Mouse (Mus musculus) stomach, embryonic 14.5 days (tissue): ENCODE measurements around the gene Hnrnpf. TPM values are rescaled to one million over a fixed set of nuclear protein-coding genes. Genes with fewer than 3 reads are reported as not detected.
"Not testable (repeated sequence)": the region's sequence is repeated elsewhere in the genome, so short reads cannot be mapped to it uniquely, and the experiment has no call there.

Experiments
- ATAC-seq: fragments of 200-750 bp; cut with Nextera tagmentation; 2 replicates; pipeline ENCODE4 v1.8.0; 2017; ENCODE audit warnings: low read depth, moderate TSS enrichment; ENCODE audit not compliant: insufficient number of reproducible peaks, insufficient read depth, low FRiP score
- H3K27ac ChIP-seq: fragments of 300-500 bp; sonication (generic); 2 replicates; pipeline ENCODE4 v1.5.1; 2014; ENCODE audit warnings: mild to moderate bottlenecking, low read length, moderate library complexity, mixed read lengths
- H3K27me3 ChIP-seq: fragments of 300-500 bp; sonication (generic); 2 replicates; pipeline ENCODE4 v1.6.1; 2014; ENCODE audit warnings: low read length, control low read depth, mixed read lengths; ENCODE audit not compliant: control insufficient read depth, insufficient read depth
- H3K36me3 ChIP-seq: fragments of 300-500 bp; sonication (generic); 2 replicates; pipeline ENCODE4 v1.6.1; 2014; ENCODE audit warnings: mild to moderate bottlenecking, control low read depth, low read length, moderate library complexity, mixed read lengths; ENCODE audit not compliant: control insufficient read depth, insufficient read depth
- H3K4me1 ChIP-seq: fragments of 300-500 bp; sonication (generic); 2 replicates; pipeline ENCODE4 v1.6.1; 2014; ENCODE audit warnings: low read length, control low read depth, mixed read lengths; ENCODE audit not compliant: control insufficient read depth, insufficient read depth
- H3K4me2 ChIP-seq: fragments of 300-500 bp; sonication (generic); replicated peaks from 2 replicates; pipeline ENCODE4 v1.6.1; 2014; ENCODE audit warnings: low read depth, low read length, control low read depth
- H3K4me3 ChIP-seq: fragments of 300-500 bp; sonication (generic); 2 replicates; pipeline ENCODE4 v1.5.1; 2014; ENCODE audit warnings: low read depth, low read length, control low read depth
- H3K9ac ChIP-seq: fragments of 300-500 bp; sonication (generic); replicated peaks from 2 replicates; pipeline ENCODE4 v1.6.1; 2014; ENCODE audit warnings: low read depth, mild to moderate bottlenecking, control low read depth, low read length, moderate library complexity, mixed read lengths
- H3K9me3 ChIP-seq: fragments of 300-500 bp; sonication (generic); 2 replicates; pipeline ENCODE4 v1.6.1; 2016; ENCODE audit warnings: low read depth, low read length, control low read depth; ENCODE audit not compliant: control insufficient read depth
- WGBS: fragments of 180-500 bp; shearing (Covaris S2); extraction: QIAGEN DNeasy Blood & Tissue Kit; methylation state at CpG from one replicate; pipeline ENCODE4 v1.1.7; 2014; 5-methylcytosine and 5-hydroxymethylcytosine counted together
- polyA plus RNA-seq: library from polyadenylated mRNA; unstranded; fragments of >200 nt; fragmentation: Nextera tagmentation; extraction: Ambion mirVana; gene quantifications from 2 replicates; pipeline ENCODE4 v1.2.1, GENCODE M21; 2014

The Hnrnpf gene
- polyA plus RNA-seq, 1 experiment from 2014 or later: 685 TPM

- Histone ChIP-seq H3K9ac (no peak overlapping the region), H3K4me2 (no peak overlapping the region), H3K36me3 (no peaks in the 10 kb centered on the region), H3K27me3 (no peaks in the 10 kb centered on the region), H3K4me3 (no peak overlapping the region), H3K4me1 (no peaks in the 10 kb centered on the region), H3K9me3 (no peaks in the 10 kb centered on the region), H3K27ac (no peak overlapping the region)
- WGBS: 67% methylated on average over 14 of the region's 14 CpGs
- ATAC-seq: no peak
Observed at GRCm38 (mm10) chr6:117871034-117871433, 29.1 kb upstream of the Hnrnpf start.

DNA sequence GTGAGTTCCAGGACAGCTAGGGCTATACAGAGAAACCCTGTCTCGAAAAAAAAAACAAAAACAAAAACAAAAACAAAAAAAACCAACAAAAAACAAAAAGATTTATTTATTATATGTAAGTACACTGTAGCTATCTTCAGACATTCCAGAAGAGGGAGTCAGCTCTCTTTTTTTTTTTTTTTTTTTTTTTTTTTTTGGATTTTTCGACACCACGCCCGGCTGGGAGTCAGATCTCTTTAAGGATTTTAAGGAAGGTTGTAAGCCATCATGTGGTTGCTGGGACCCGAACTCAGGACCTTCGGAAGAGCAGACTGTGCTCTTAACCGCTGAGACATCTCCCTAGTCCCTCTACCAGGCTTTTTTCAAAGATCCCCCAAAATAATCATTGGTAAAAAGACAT lies 26.7 kb upstream of the Hnrnpf start:
- not testable (repeated sequence) for H3K4me2 ChIP-seq, H3K27me3 ChIP-seq, H3K4me3 ChIP-seq, ATAC-seq, H3K9me3 ChIP-seq, H3K9ac ChIP-seq, H3K36me3 ChIP-seq, H3K27ac ChIP-seq, H3K4me1 ChIP-seq
- WGBS: 93% methylated on average over 7 of the region's 7 CpGs

DNA sequence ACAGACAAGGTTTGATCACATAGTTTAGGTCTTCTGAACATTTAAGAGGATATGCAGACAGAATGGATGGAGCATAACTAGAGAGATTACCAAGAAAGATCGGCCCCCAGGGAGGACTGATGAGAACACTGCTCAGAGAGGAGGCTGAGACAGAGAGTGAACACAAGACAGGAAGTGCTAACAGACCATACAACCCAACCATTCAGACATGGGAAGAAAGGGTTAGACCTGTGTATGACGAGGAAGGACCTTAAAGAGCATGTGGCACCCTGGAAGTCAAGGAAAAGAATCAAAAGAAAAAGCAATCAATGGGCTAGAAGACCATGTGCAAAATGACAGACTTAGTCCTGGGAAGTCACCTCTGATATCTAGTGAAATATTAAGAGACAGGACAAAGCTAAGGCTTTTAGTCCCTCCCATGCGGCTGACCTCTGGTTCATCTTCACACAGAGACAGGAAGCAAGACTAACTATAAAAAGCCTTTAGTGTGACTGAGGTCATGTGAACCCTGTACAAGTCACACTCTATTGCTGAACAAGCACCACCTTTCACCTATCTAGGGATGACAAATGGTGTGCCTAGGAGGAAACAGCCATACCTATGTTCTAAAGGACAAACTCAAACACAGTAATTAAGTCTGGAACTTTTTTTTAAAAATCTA lies 25.4 kb upstream of the Hnrnpf start:
- H3K4me2 ChIP-seq: no peak overlapping the region
- no peak overlapping the region for H3K9ac ChIP-seq
- no peak overlapping the region for H3K4me3 ChIP-seq
- 79% methylated on average over 3 of the region's 3 CpGs for WGBS
- no peaks in the 10 kb centered on the region for H3K4me1 ChIP-seq
- H3K9me3 ChIP-seq: no peaks in the 10 kb centered on the region
- no peak for ATAC-seq
- H3K36me3 ChIP-seq: no peaks in the 10 kb centered on the region
- no peaks in the 10 kb centered on the region for H3K27me3 ChIP-seq
- no peak overlapping the region for H3K27ac ChIP-seq

DNA sequence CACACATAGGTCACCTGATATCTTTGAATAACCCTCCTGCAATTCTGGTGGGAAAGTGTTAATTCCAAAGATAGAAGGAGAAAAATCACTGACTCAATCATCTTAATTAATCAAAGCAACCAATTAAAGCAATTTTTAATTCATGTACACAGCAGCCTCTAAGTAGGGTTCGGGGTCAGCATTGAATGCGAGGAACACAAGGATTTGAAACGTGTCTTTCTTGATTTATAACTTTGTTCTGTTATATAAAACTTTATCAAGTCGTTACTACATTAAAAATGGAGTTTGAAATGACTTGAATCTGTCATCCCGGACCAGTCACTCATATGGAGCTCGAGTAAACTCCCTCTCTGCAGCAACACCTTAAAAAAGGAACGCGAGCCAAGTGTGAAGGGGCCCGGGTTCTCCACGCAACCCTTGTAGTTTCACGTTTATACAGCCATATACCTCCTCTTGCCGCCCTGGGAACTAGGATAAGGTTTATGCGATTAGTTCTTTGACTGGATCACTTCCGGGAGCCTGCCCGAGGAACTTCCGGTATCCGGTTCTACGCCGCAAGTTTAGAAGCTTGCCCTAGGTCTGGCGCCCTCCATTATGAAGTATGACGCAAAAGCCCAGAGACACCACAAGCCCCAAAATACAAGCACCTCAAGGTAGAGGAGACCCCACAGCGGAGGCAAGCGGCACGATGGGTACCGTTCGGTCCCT lies 21.3 kb upstream of the Hnrnpf start:
- 12% methylated on average over 26 of the region's 26 CpGs for WGBS
- H3K9me3 ChIP-seq: no peaks in the 10 kb centered on the region
- H3K27ac ChIP-seq: peak overlapping the region; percentile 98
- 0 out of 2 replicates have a peak, but pooled peaks cover 7% of the 10 kb centered on the region for H3K4me1 ChIP-seq
- H3K9ac ChIP-seq: peak overlapping the region; percentile 49
- peak overlapping the region; percentile 46 for H3K4me2 ChIP-seq
- H3K4me3 ChIP-seq: peak overlapping the region; percentile 43
- no peaks in the 10 kb centered on the region for H3K27me3 ChIP-seq
- peak; percentile 86 for ATAC-seq
- no peaks in the 10 kb centered on the region for H3K36me3 ChIP-seq

- peak overlapping the region; percentile 46 for H3K4me2 ChIP-seq
- H3K27me3 ChIP-seq: no peaks in the 10 kb centered on the region
- no peaks in the 10 kb centered on the region for H3K9me3 ChIP-seq
- H3K27ac ChIP-seq: peak overlapping the region; percentile 98
- peak overlapping the region; percentile 49 for H3K9ac ChIP-seq
- no peaks in the 10 kb centered on the region for H3K36me3 ChIP-seq
- 0 out of 2 replicates have a peak, but pooled peaks cover 7% of the 10 kb centered on the region for H3K4me1 ChIP-seq
- H3K4me3 ChIP-seq: peak overlapping the region; percentile 43
- ATAC-seq: peak; percentile 95
- under 1% methylated on average over 67 of the region's 67 CpGs for whole genome bisulfite sequencing
Observed at GRCm38 (mm10) chr6:117879408-117880115, 20.6 kb upstream of the Hnrnpf start.

- WGBS: 27% methylated on average over 3 of the region's 3 CpGs
- Histone ChIP-seq H3K27ac (peak overlapping the region; percentile 98), H3K9ac (peak overlapping the region; percentile 49), H3K4me2 (peak overlapping the region; percentile 46), H3K27me3 (no peaks in the 10 kb centered on the region), H3K4me1 (0 out of 2 replicates have a peak, but pooled peaks cover 7% of the 10 kb centered on the region), H3K4me3 (peak overlapping the region; percentile 43), H3K9me3 (no peaks in the 10 kb centered on the region), H3K36me3 (no peaks in the 10 kb centered on the region)
- no peak for ATAC-seq
Observed at GRCm38 (mm10) chr6:117880394-117880838, 19.7 kb upstream of the Hnrnpf start.

DNA sequence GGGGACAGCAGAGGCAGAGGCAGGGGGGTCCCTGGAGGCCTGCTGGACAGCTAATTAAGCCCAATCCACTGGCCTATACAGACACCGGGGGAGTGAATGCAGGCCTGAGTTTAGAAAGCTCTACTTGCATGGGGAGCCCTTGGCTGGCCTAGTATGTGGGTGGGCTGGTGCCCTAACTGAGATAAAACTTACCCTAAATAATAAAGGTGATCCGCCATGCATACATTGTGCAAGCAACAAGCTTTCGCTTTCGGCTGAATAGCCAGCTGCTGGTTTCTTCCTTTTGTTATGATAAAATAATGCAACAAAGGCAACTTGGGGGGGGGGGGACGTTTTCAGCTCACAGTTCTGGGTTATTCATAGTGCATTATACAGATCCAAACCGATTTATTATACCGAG lies 18.9 kb upstream of the Hnrnpf start:
- 79% methylated on average over 7 of the region's 7 CpGs for WGBS

DNA sequence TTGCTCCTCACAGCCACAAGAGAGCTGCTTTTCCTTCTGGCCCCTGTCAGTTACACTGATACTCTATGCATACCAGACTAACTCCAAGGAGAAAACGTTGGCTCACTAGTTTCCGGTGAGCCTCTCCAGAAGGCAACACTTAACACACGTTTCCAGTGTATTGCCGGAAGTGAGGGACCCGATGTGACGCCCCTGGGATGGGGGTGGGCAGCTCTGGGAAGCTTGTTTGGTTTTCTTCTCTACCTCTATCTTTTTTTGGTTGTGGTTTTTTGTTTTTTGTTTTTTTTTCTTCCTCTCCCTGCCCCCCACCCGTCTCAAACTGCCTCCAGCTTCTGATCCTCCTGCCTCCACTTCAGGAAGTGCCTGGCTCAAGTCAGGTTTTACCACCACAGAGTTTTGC lies 18.1 kb upstream of the Hnrnpf start:
- 70% methylated on average over 7 of the region's 7 CpGs for WGBS
- no peak overlapping the region for H3K4me3 ChIP-seq
- no peak overlapping the region for H3K27ac ChIP-seq

More for the DNA sequence above, 18.9 kb upstream of the Hnrnpf start:
- H3K27ac ChIP-seq: no peak overlapping the region
- no peaks in the 10 kb centered on the region for H3K9me3 ChIP-seq
- no peak overlapping the region for H3K9ac ChIP-seq
- no peak for ATAC-seq
- H3K27me3 ChIP-seq: no peaks in the 10 kb centered on the region
- no peaks in the 10 kb centered on the region for H3K36me3 ChIP-seq
- H3K4me2 ChIP-seq: no peak overlapping the region
- no peak overlapping the region for H3K4me3 ChIP-seq
- 0 out of 2 replicates have a peak, but pooled peaks cover 7% of the 10 kb centered on the region for H3K4me1 ChIP-seq

More for the DNA sequence above, 18.1 kb upstream of the Hnrnpf start:
- H3K9ac ChIP-seq: no peak overlapping the region
- H3K4me2 ChIP-seq: no peak overlapping the region
- no peak for ATAC-seq
- no peaks in the 10 kb centered on the region for H3K36me3 ChIP-seq
- no peaks in the 10 kb centered on the region for H3K27me3 ChIP-seq
- H3K9me3 ChIP-seq: no peaks in the 10 kb centered on the region
- H3K4me1 ChIP-seq: 0 out of 2 replicates have a peak, but pooled peaks cover 7% of the 10 kb centered on the region
